Mouse (Mus musculus): ENCODE measurements around the gene Coro1b. TPM values are rescaled to one million over a fixed set of nuclear protein-coding genes. Genes with fewer than 3 reads are reported as not detected.
A peak's percentile ranks its signal among the peaks of the same experiment; 100 is the strongest.
"Not testable (repeated sequence)": the region's sequence is repeated elsewhere in the genome, so short reads cannot be mapped to it uniquely, and the experiment has no call there.

The Coro1b gene
- total RNA-seq, 2 experiments from 2014 or later = 9.8 to 14.7 TPM

GRCm38 (mm10) chr19:4135963-4136345 lies 12.5 kb upstream of the Coro1b start:
- peak; percentile 53 for TF ChIP-seq CTCF (IDR thresholded peaks at IDR 0.05)
- H3K4me3 ChIP-seq; intact Hi-C loops (cut with DNase I); H3K27ac ChIP-seq; DNase-seq: not testable (repeated sequence)

- no peak overlapping the region for H3K4me3 ChIP-seq
- H3K27ac ChIP-seq = no peak overlapping the region
- no peak for DNase-seq
- intact Hi-C loops (cut with DNase I) = no loop called here
- no peak for TF ChIP-seq CTCF (IDR thresholded peaks at IDR 0.05)
These were observed 12.0 kb upstream of the Coro1b start for GRCm38 (mm10) chr19:4136463-4136862.

GRCm38 (mm10) chr19:4137913-4138312 lies 10.5 kb upstream of the Coro1b start:
- no peak for TF ChIP-seq CTCF (IDR thresholded peaks at IDR 0.05)
- intact Hi-C loops (cut with DNase I) = no loop called here

GRCm38 (mm10) chr19:4139446-4139845 lies 9.0 kb upstream of the Coro1b start, which contains the start of gene Gpr152:
Gene Gpr152 (plus strand): TSS chr19:4139787.
- TF ChIP-seq CTCF (IDR thresholded peaks at IDR 0.05) = no peak
- intact Hi-C loops (cut with DNase I) = no loop called here
- Histone ChIP-seq H3K4me3 (no peak within 1 kb of the TSS), H3K27ac (no peak within 1 kb of the TSS)
- DNase-seq = no peak

More at GRCm38 (mm10) chr19:4137913-4138312, 10.5 kb upstream of the Coro1b start:
- DNase-seq = no peak
- Histone ChIP-seq H3K4me3 (no peak overlapping the region), H3K27ac (no peak overlapping the region)

- no peak for DNase-seq
- Histone ChIP-seq H3K27ac (no peak overlapping the region), H3K4me3 (no peak overlapping the region)
- no peak for TF ChIP-seq CTCF (IDR thresholded peaks at IDR 0.05)
- intact Hi-C loops (cut with DNase I) = no loop called here
These were observed 8.3 kb upstream of the Coro1b start for GRCm38 (mm10) chr19:4140147-4140546.

GRCm38 (mm10) chr19:4142416-4143173 lies 5.8 kb upstream of the Coro1b start:
- TF ChIP-seq CTCF (IDR thresholded peaks at IDR 0.05) = no peak
- intact Hi-C loops (cut with DNase I) = no loop called here
- DNase-seq = peak; percentile 38
- Histone ChIP-seq H3K4me3 (no peak overlapping the region), H3K27ac (no peak overlapping the region)

GRCm38 (mm10) chr19:4143759-4144268 lies 4.6 kb upstream of the Coro1b start, which contains the start of gene Cabp4:
Gene Cabp4 (minus strand): TSS chr19:4144033.
- H3K4me3 ChIP-seq = no peak within 1 kb of the TSS
- H3K27ac ChIP-seq = peak within 1 kb of the TSS; percentile 96
- intact Hi-C loops (cut with DNase I) = no loop called here
- no peak for DNase-seq
- TF ChIP-seq CTCF (IDR thresholded peaks at IDR 0.05) = no peak

GRCm38 (mm10) chr19:4144550-4145498 lies 3.6 kb upstream of the Coro1b start:
- H3K4me3 ChIP-seq = no peak overlapping the region
- TF ChIP-seq CTCF (IDR thresholded peaks at IDR 0.05) = no peak
- intact Hi-C loops (cut with DNase I) = no loop called here
- DNase-seq = peak; percentile 56
- peak overlapping the region; percentile 96 for H3K27ac ChIP-seq

GRCm38 (mm10) chr19:4145936-4146335 lies 2.5 kb upstream of the Coro1b start:
- H3K27ac ChIP-seq = peak overlapping the region; percentile 96; the same call in 1 of the 2 replicates
- intact Hi-C loops (cut with DNase I) = no loop called here
- no peak for TF ChIP-seq CTCF (IDR thresholded peaks at IDR 0.05)

GRCm38 (mm10) chr19:4146366-4147021 lies 1.9 kb upstream of the Coro1b start:
- Histone ChIP-seq H3K4me3 (no peak overlapping the region), H3K27ac (peak overlapping the region; percentile 96)
- intact Hi-C loops (cut with DNase I) = no loop called here
- TF ChIP-seq CTCF (IDR thresholded peaks at IDR 0.05) = no peak
- no peak for DNase-seq

More at GRCm38 (mm10) chr19:4145936-4146335, 2.5 kb upstream of the Coro1b start:
- no peak overlapping the region for H3K4me3 ChIP-seq
- DNase-seq = no peak

- TF ChIP-seq CTCF (IDR thresholded peaks at IDR 0.05) = no peak
- intact Hi-C loops (cut with DNase I) = no loop called here
- Histone ChIP-seq H3K27ac (peak overlapping the region; percentile 96), H3K4me3 (no peak overlapping the region)
- no peak for DNase-seq
These were observed 1.4 kb upstream of the Coro1b start for GRCm38 (mm10) chr19:4147022-4147405.
